Mouse (Mus musculus): ENCODE measurements around the gene 4930415O20Rik.
"Not testable (repeated sequence)": the region's sequence is repeated elsewhere in the genome, so short reads cannot be mapped to it uniquely, and the experiment has no call there.

4930415O20Rik gene

DNA sequence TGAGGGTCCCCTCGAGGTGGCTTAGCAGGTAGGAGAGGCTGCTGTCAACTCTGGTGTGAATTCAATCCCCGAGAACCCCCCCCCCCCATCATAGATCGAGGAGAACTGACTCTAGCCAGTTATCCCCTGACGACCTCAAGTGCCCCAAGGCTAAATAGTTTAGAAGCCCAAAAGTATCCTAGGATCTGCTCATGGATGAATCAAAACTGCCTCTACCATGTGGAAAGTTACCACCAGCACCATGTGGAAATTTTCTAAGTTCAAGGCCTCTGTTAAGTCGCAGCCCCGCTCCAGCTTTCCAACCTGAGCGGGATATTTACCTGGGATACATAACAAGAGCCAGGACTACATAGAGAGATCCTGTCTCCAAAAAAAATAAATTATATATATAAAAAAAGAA is 1.6 kb upstream of the 4930415O20Rik start:
- DNase-seq: no peak

DNA sequence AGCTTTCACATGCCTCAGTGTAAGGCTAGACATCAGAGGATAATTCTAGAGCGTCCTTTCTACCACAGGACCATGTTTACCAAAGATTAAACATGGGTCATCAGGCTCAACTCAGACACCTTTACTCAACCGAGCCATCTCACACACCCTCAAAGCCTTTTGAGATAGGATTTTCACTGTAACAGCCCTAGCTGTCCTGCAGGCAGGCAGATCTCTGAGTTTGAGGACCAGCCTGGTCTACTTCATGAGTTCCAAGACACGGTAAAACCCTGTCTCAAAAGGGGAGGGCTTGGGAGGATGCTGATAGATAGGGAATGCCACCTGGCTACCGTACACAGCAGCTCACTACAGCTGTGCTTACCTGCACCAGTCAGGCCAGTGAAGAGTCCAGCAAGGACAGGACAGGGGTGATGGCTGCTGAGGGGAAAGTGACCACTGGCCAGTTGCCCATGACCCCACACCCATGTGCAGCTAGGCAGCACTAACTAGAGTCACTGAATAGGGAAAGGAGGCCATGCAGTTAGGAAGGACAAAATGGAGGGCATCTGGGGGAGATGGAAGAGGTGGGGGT is 924 bp upstream of the 4930415O20Rik start:
- DNase-seq: peak; percentile 37

GRCm38 (mm10) chr15:98573293-98573692 is 2.5 kb downstream of the 4930415O20Rik start:
- DNase-seq: no peak

- DNase-seq: no peak
These were observed 8.5 kb downstream of the 4930415O20Rik start for GRCm38 (mm10) chr15:98579310-98579709.

- peak; percentile 71 for DNase-seq
These were observed 9.1 kb downstream of the 4930415O20Rik start for GRCm38 (mm10) chr15:98579795-98580464.

DNA sequence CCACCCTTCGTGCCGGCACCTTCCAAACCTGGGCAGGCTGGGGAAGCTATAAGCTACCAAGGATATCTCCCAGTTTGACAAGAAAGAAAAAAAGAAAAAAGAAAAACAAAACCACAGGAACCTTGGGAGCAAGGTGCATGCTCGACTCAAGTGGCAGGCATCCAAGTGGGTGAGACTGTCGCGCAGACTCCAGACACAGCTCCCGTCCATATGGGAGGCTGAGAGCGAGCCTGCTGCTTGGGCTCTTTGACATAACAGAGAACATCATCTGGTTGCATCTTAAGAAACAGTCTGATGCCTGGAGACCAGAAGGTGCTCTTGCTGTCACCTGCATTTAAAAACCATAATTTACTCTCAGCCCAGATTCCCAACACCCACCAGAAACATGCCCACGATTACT is 11.6 kb downstream of the 4930415O20Rik start:
- DNase-seq: no peak

- DNase-seq: no peak
These were observed 12.2 kb downstream of the 4930415O20Rik start for GRCm38 (mm10) chr15:98582996-98583395.

- DNase-seq: no peak
These were observed 14.6 kb downstream of the 4930415O20Rik start for GRCm38 (mm10) chr15:98585421-98585820.

DNA sequence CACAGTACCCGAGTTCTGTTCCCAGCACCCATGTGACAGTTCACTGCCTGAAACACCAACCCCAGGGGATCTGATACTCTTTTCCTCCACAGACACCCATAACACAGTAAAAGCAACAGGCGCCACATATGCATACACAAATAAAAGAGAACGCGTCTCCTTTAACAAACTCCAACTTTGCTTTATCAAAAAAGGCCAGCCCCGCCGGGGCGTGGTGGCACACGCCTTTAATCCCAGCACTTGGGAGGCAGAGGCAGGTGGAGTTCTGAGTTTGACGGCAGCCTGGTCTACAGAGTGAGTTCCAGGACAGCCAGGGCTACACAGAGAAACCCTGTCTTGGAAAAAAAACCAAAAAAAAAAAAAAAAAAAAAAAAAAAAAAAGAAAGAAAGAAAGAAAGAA is 15.3 kb downstream of the 4930415O20Rik start:
- DNase-seq: not testable (repeated sequence)

DNA sequence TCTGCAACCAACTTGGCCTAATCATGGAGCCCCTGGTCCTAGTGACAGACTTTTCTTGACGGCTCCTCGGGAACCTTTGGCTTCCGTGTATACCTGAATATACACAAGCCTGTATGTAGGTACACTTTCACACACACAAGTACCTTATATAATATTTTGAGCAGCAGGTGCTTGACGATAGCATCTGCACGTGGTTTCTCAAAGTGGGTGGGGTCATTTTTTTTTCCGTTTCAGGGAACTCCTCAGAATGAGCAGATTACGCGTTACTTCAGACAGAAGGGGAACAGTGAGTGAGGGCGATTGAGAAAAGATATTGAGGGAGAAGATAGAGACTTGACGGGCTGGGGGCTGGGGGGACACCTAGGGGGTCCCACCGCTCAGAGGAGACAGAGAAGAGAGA is 16.9 kb downstream of the 4930415O20Rik start:
- no peak for DNase-seq

DNA sequence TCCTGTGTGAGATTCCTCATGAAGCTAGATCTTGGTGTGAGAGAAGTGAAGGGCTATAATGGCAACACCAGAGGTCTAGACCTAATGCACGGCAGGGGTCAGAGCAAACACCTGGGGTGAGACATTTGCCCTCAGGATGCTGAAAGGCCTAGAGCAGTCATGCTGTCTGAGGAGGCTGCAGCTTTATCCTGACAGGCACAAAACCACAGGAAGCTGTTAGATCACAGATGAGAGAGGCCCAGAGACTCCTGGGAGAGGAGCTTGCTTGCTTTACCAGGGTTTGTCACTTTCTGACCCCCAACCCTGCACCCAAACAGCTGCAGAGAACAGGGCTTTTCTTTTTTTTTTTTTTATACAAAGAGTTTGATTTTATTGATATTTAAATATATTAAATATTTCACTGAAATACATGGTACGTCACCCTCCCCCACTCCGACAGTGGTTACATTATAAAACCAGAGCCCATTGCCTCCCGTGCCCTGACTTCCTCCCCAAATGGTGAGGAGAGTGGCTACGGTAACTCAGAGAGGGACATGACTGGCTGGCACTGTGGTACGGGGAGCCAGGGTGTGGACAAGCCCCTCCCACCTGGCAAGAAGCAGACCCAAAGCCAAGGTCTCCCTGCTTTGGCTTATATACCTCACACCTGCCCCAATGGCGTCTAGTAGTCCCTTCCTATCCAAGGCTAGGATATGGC is 19.0 kb downstream of the 4930415O20Rik start:
- no peak for DNase-seq

GRCm38 (mm10) chr15:98591396-98591795 is 20.6 kb downstream of the 4930415O20Rik start:
- DNase-seq: no peak

DNA sequence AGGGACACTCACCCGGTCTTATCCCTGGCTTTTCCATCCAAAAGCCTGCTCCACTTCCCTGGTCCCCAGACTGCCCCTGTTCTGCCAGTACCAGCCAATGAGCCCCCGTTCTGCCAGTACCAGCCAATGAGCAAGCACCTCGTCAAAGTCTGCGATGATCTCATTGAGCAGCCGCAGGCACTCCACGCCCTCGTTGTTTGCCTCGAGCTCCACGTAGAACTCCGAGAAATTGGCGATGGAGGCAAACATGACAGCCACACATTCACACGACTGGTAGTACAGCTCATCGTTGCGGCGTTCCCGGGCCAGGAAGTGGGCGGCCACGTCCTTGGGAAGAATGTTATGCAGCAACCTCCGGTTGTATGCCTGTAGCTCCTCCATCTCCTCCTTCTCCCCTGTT is 23.4 kb downstream of the 4930415O20Rik start:
- DNase-seq: no peak

- DNase-seq: no peak
These were observed 24.2 kb downstream of the 4930415O20Rik start for GRCm38 (mm10) chr15:98595049-98595448.

DNA sequence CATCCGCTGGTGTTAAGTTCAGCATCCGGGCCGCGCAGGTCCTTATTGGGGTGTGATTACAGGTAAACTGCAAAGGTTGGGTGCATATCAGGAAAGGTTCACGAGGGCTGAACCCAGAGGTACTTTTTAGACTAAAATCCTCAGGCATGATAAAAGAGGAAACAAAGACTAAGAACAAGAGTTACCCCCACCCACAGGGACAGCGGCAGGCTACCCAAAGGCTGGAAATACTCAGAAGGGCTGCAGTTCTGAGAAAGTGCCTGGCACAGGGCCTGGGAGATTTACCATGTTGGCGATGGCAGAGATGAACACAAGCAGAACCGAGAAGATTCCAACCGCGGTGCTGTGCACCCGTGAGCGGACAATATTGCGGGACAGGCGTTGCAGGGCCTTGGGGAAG is 25.8 kb downstream of the 4930415O20Rik start:
- no peak for DNase-seq

- DNase-seq: no peak
These were observed 29.4 kb downstream of the 4930415O20Rik start for GRCm38 (mm10) chr15:98600036-98600709.

GRCm38 (mm10) chr15:98601832-98602190 is 31.0 kb downstream of the 4930415O20Rik start:
- no peak for DNase-seq

GRCm38 (mm10) chr15:98602191-98602881 is 31.5 kb downstream of the 4930415O20Rik start:
- DNase-seq: no peak

DNA sequence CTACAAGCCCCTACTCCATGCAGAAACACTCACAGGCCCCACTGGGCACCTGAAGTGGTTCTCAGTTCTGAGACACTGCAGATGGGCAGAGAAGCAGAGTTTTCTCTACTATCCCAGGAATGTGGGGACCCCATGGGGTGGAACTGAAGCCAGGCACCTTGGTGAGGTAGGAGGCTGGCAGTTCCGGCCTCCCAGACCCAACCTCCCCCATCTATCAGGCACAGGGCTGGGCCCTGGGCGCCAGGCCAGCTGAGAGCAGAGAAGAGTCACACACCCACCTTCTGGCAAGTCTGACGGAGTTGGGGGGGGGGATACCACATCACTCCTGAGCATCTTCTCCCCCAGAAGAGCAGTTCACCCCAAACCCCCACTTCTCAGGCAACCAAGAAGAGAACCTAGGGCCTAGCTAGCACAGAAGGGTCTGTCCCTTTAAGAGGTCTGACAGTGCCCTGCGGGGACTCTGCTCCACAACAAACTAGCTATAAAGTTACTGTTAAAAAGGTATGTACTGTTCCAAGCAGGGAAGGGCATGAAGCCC is 32.2 kb downstream of the 4930415O20Rik start:
- no peak for DNase-seq

DNA sequence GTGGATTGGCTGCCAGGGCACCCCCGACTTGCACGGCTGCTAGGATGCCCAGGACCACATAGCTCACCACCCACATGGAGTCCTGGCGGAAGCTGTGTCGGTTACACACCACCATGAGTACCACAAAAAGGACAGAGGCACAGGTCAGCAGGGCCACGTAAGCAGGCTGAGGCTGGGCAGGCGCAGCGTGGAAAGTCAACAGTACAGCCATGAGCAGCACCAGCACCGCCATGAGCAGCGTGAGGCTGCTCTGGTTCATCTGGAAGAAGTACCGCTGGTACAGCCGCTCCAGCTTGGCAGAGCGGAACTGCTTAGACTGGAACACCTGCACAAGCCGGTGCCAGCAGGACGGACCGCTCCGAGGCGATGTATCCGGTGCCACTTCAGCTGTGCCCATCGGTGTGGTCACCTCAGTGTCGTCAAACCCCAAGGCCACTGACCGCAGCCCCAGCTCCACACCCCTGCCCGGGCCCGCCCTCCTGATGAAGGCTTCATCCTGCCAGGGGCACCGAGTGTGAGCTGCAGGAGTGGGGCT is 33.3 kb downstream of the 4930415O20Rik start:
- DNase-seq: no peak

GRCm38 (mm10) chr15:98606051-98606536 is 35.3 kb downstream of the 4930415O20Rik start:
- DNase-seq: no peak

DNA sequence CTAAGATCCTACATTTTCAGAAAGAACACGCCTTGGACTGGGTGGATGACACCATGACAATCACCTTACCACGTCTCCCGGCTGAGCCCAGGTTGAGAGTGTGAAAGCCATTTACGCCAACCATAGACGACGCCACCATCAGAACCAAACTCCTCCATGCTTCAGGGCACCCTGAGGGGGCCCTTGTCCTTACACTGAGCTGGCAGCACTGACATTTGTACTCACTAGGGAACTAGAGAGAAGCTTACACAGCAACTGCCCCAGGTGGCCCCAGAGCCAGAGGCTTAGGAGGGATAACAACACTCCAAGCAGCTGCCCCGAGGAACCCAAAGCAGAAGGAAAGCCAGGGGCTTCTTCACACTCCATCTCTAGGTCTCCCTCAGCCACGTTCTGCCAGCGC is 35.9 kb downstream of the 4930415O20Rik start:
- DNase-seq: no peak
